ENCODE assay signal across 9 mouse cellular contexts in genomic region chr15:98952063-98952455, GRCm38 (mm10). TPM values are rescaled to one million over a fixed set of nuclear protein-coding genes. Genes with fewer than 3 reads are reported as not detected.
DNase-seq lines count a peak whose midpoint lies in the region; ATAC-seq lines count a peak whose summit lies in the region.
"Had no signal": no experiment of that assay in that cellular context is flagged by ENCODE, and none has a peak within 500 bp of the region (broad histone marks: within the 10 kb centered on the region; RNA-seq: fewer than 3 reads in every experiment).

No protein-coding gene starts in this region.

- H3K27me3 ChIP-seq in heart, embryonic 14.5 days (ENCODE audit: control insufficient read depth, insufficient read depth, low read length) = no peaks in the 10 kb centered on the region
- no peaks in the 10 kb centered on the region for H3K27me3 ChIP-seq in hindbrain, embryonic 11.5 days (ENCODE audit: control insufficient read depth, insufficient read depth, low read length)
- no peaks in the 10 kb centered on the region for H3K27me3 ChIP-seq in midbrain, embryonic 15.5 days (replicated peaks)

- peaks cover 4 to 14% of the 10 kb centered on the region in 2 experiments; a peak in 2 of 4 replicates for H3K4me1 ChIP-seq in heart, embryonic 14.5 days (ENCODE audit: control insufficient read depth in 2 of 2, insufficient read depth in 2 of 2, low read length in 2 of 2)
- no peaks in the 10 kb centered on the region; the same call in 1 of the 2 replicates for H3K4me1 ChIP-seq in hindbrain, embryonic 11.5 days (replicated peaks; ENCODE audit: control insufficient read depth, insufficient read depth, low read length)
- peaks cover 35% of the 10 kb centered on the region for H3K4me1 ChIP-seq in midbrain, embryonic 15.5 days

- ATAC-seq in heart, embryonic 14.5 days (ENCODE audit: insufficient number of reproducible peaks, insufficient read depth, low FRiP score, low read depth) = no peak
- ATAC-seq in hindbrain, embryonic 11.5 days (ENCODE audit: low FRiP score) = peak; percentile 9; the same call in 1 of the 2 replicates
- no peak for ATAC-seq in midbrain, embryonic 15.5 days (replicated peaks)

- peak overlapping the region; percentile 67 for H3K4me2 ChIP-seq in heart, embryonic 14.5 days (ENCODE audit: low read length)
- H3K4me2 ChIP-seq in hindbrain, embryonic 11.5 days (replicated peaks; ENCODE audit: low read depth, low read length) = peak overlapping the region; percentile 62
- peak overlapping the region; percentile 56 for H3K4me2 ChIP-seq in midbrain, embryonic 15.5 days

- WGBS in heart, embryonic 14.5 days = 16% methylated on average over 5 of the region's 5 CpGs
- WGBS in hindbrain, embryonic 11.5 days = 7% methylated on average over 5 of the region's 5 CpGs
- 2% methylated on average over 5 of the region's 5 CpGs for WGBS in midbrain, embryonic 15.5 days

- intact Hi-C loops in heart, postnatal 14 days (cut with DNase I) = no loop called here

- H3K27ac ChIP-seq in heart, embryonic 14.5 days (replicated peaks in 1 of 2; ENCODE audit: control insufficient read depth in 1 of 2, insufficient read depth in 1 of 2, low read depth in 2 of 2, low read length in 2 of 2) = peak overlapping the region in 1 of 2 experiments; percentile 96; a peak in 1 of 4 replicates
- H3K27ac ChIP-seq in hindbrain, embryonic 11.5 days (ENCODE audit: low read depth, low read length) = peak overlapping the region; percentile 98
- peak overlapping the region; percentile 100 for H3K27ac ChIP-seq in midbrain, embryonic 15.5 days

- H3K36me3 ChIP-seq in heart, embryonic 14.5 days (ENCODE audit: control insufficient read depth, insufficient read depth, low read length) = peaks cover 15% of the 10 kb centered on the region
- no peaks in the 10 kb centered on the region for H3K36me3 ChIP-seq in hindbrain, embryonic 11.5 days (ENCODE audit: control insufficient read depth, insufficient read depth, low read length)
- H3K36me3 ChIP-seq in midbrain, embryonic 15.5 days (replicated peaks) = no peaks in the 10 kb centered on the region

- DNase-seq in heart, postnatal 14 days = no peak
- DNase-seq in NIH3T3 (ENCODE audit: low read depth) = peak; percentile 44
- DNase-seq in hindbrain, embryonic 11.5 days (ENCODE audit: low spot score) = peak; percentile 67
- no peak for DNase-seq in thymus, postnatal 0 days (ENCODE audit: low spot score)
- DNase-seq in adrenal gland, adult 2 months = no peak
- DNase-seq in gastrocnemius, postnatal 4 days (ENCODE audit: low spot score in 2 of 2) = no peak

- peak overlapping the region; percentile 39 to 73 for H3K4me3 ChIP-seq in heart, embryonic 14.5 days (ENCODE audit: control insufficient read depth in 1 of 2, insufficient read depth in 1 of 2, low read depth in 1 of 2, low read length in 2 of 2)
- H3K4me3 ChIP-seq in hindbrain, embryonic 11.5 days (ENCODE audit: low read depth, low read length) = peak overlapping the region; percentile 72
- peak overlapping the region; percentile 87 for H3K4me3 ChIP-seq in midbrain, embryonic 15.5 days

- H3K9ac ChIP-seq in heart, embryonic 14.5 days (ENCODE audit: low read length) = peak overlapping the region; percentile 94
- peak overlapping the region; percentile 97 for H3K9ac ChIP-seq in hindbrain, embryonic 11.5 days (ENCODE audit: low read depth, low read length)
- peak overlapping the region; percentile 98 for H3K9ac ChIP-seq in midbrain, embryonic 15.5 days

- no peaks in the 10 kb centered on the region for H3K9me3 ChIP-seq in heart, embryonic 14.5 days (ENCODE audit: control insufficient read depth, low read length)
- H3K9me3 ChIP-seq in hindbrain, embryonic 11.5 days (ENCODE audit: control insufficient read depth, low read length) = no peaks in the 10 kb centered on the region
- H3K9me3 ChIP-seq in midbrain, embryonic 15.5 days = no peaks in the 10 kb centered on the region

RNA-seq across cellular contexts. Expression of gene Gm49450, which starts 1.3 kb away (rescaled TPM):
- not detected in 2 replicates for polyA plus RNA-seq in heart, embryonic 14.5 days (2014; fragmentation: Nextera tagmentation; extraction: Ambion mirVana)
- total RNA-seq in heart, postnatal 14 days (2021) = not detected
- polyA plus RNA-seq in hindbrain, embryonic 11.5 days (2014; fragmentation: Nextera tagmentation; extraction: Ambion mirVana) = not detected in 2 replicates
- polyA plus RNA-seq in midbrain, embryonic 15.5 days (2015; fragmentation: Nextera tagmentation; extraction: Ambion mirVana) = not detected in 2 replicates
- polyA plus RNA-seq in thymus, postnatal 0 days (2015; fragmentation: Nextera tagmentation; extraction: Ambion mirVana) = not detected in 2 replicates
- total RNA-seq in adrenal gland, adult 2 months (2021) = 10 to 100 TPM in 1 of 2 experiments, not detected in 1; 10.9 TPM
- 49.5 and 126 TPM in 2 replicates for polyA plus RNA-seq in adrenal gland, adult 2 months (2012; rRNA removed)
- total RNA-seq in gastrocnemius, postnatal 4 days (2021) = not detected
- total RNA-seq: hematopoietic stem cell, adult 5-6 weeks had no signal

RNA-seq across cellular contexts. Expression of gene Tuba1a, which starts 1.4 kb away (rescaled TPM):
- polyA plus RNA-seq in heart, embryonic 14.5 days (2014; fragmentation: Nextera tagmentation; extraction: Ambion mirVana) = 790 and 917 TPM in 2 replicates
- 100 to 1,000 TPM; 116 to 154 TPM for total RNA-seq in heart, postnatal 14 days (2021)
- polyA plus RNA-seq in hindbrain, embryonic 11.5 days (2014; fragmentation: Nextera tagmentation; extraction: Ambion mirVana) = 8,897 and 9,833 TPM in 2 replicates
- polyA plus RNA-seq in midbrain, embryonic 15.5 days (2015; fragmentation: Nextera tagmentation; extraction: Ambion mirVana) = 17,671 and 17,732 TPM in 2 replicates
- polyA plus RNA-seq in thymus, postnatal 0 days (2015; fragmentation: Nextera tagmentation; extraction: Ambion mirVana) = 227 and 236 TPM in 2 replicates
- 100 to 1,000 TPM in 1 of 2 experiments, 10 to 100 TPM in 1; 63.2 to 125 TPM for total RNA-seq in adrenal gland, adult 2 months (2021)
- polyA plus RNA-seq in adrenal gland, adult 2 months (2012; rRNA removed) = 128 and 133 TPM in 2 replicates
- 100 to 1,000 TPM; 355 to 415 TPM for total RNA-seq in gastrocnemius, postnatal 4 days (2021)

RNA-seq across cellular contexts. Expression of gene Tuba1b, which starts 17.7 kb away (rescaled TPM):
- polyA plus RNA-seq in heart, embryonic 14.5 days (2014; fragmentation: Nextera tagmentation; extraction: Ambion mirVana) = 1,494 and 1,560 TPM in 2 replicates
- total RNA-seq in heart, postnatal 14 days (2021) = 100 to 1,000 TPM; 164 to 218 TPM
- 1,792 and 1,905 TPM in 2 replicates for polyA plus RNA-seq in hindbrain, embryonic 11.5 days (2014; fragmentation: Nextera tagmentation; extraction: Ambion mirVana)
- 1,136 and 1,188 TPM in 2 replicates for polyA plus RNA-seq in midbrain, embryonic 15.5 days (2015; fragmentation: Nextera tagmentation; extraction: Ambion mirVana)
- polyA plus RNA-seq in thymus, postnatal 0 days (2015; fragmentation: Nextera tagmentation; extraction: Ambion mirVana) = 1,370 and 1,449 TPM in 2 replicates
- 100 to 1,000 TPM; 235 to 261 TPM for total RNA-seq in adrenal gland, adult 2 months (2021)
- 616 and 725 TPM in 2 replicates for polyA plus RNA-seq in adrenal gland, adult 2 months (2012; rRNA removed)
- 100 to 1,000 TPM; 402 to 455 TPM for total RNA-seq in gastrocnemius, postnatal 4 days (2021)

RNA-seq across cellular contexts. Expression of gene Lmbr1l, which starts 34.0 kb away (rescaled TPM):
- polyA plus RNA-seq in heart, embryonic 14.5 days (2014; fragmentation: Nextera tagmentation; extraction: Ambion mirVana) = 3.5 and 5.7 TPM in 2 replicates
- total RNA-seq in heart, postnatal 14 days (2021) = 10 to 100 TPM; 13.6 to 13.7 TPM
- 9.4 and 13.4 TPM in 2 replicates for polyA plus RNA-seq in hindbrain, embryonic 11.5 days (2014; fragmentation: Nextera tagmentation; extraction: Ambion mirVana)
- polyA plus RNA-seq in midbrain, embryonic 15.5 days (2015; fragmentation: Nextera tagmentation; extraction: Ambion mirVana) = 35.5 and 38.3 TPM in 2 replicates
- polyA plus RNA-seq in thymus, postnatal 0 days (2015; fragmentation: Nextera tagmentation; extraction: Ambion mirVana) = 27.8 and 31.9 TPM in 2 replicates
- total RNA-seq in adrenal gland, adult 2 months (2021) = 10 to 100 TPM; 11.5 to 14.2 TPM
- 36.3 and 58.5 TPM in 2 replicates for polyA plus RNA-seq in adrenal gland, adult 2 months (2012; rRNA removed)
- 10 to 100 TPM; 16.9 to 19.8 TPM for total RNA-seq in gastrocnemius, postnatal 4 days (2021)

RNA-seq across cellular contexts. Expression of gene Dhh, which starts 53.7 kb away (rescaled TPM):
- 0.93 and 1.1 TPM in 2 replicates for polyA plus RNA-seq in heart, embryonic 14.5 days (2014; fragmentation: Nextera tagmentation; extraction: Ambion mirVana)
- total RNA-seq in heart, postnatal 14 days (2021) = 1 to 10 TPM; 2.0 to 2.7 TPM
- 0.56 and 0.68 TPM in 2 replicates for polyA plus RNA-seq in hindbrain, embryonic 11.5 days (2014; fragmentation: Nextera tagmentation; extraction: Ambion mirVana)
- polyA plus RNA-seq in midbrain, embryonic 15.5 days (2015; fragmentation: Nextera tagmentation; extraction: Ambion mirVana) = 0.35 and 0.73 TPM in 2 replicates
- polyA plus RNA-seq in thymus, postnatal 0 days (2015; fragmentation: Nextera tagmentation; extraction: Ambion mirVana) = 0.78 and 0.85 TPM in 2 replicates
- 1 to 10 TPM; 2.3 to 3.5 TPM for total RNA-seq in adrenal gland, adult 2 months (2021)
- 3.1 and 3.8 TPM in 2 replicates for polyA plus RNA-seq in adrenal gland, adult 2 months (2012; rRNA removed)
- 1 to 10 TPM; 5.0 to 7.8 TPM for total RNA-seq in gastrocnemius, postnatal 4 days (2021)
- total RNA-seq: hematopoietic stem cell, adult 5-6 weeks had no signal

Comparison
In these comparisons a context has a peak if more than half of its experiments do, and no peak if none do; other contexts are left out.
1. DNase-seq: peak in NIH3T3 (single experiment) and hindbrain, embryonic 11.5 days (single experiment); none in heart, postnatal 14 days (0 of 2), thymus, postnatal 0 days (single experiment), adrenal gland, adult 2 months (single experiment) and gastrocnemius, postnatal 4 days (0 of 2).
2. RNA of gene Gm49450, which starts 1.3 kb away (polyA plus RNA-seq): 49.5 to 126 TPM in adrenal gland, adult 2 months; not detected in heart, embryonic 14.5 days, not detected in hindbrain, embryonic 11.5 days, not detected in midbrain, embryonic 15.5 days and not detected in thymus, postnatal 0 days; every median in the first group is over 10 times any median in the second.
3. Peak in every context shown above with its lines, with median percentiles within 50 percentile points of each other: H3K4me2 ChIP-seq, H3K4me3 ChIP-seq and H3K9ac ChIP-seq.